Mouse (Mus musculus) CH12.LX (cell line): ENCODE data around the gene Dynlt1a.
"Not testable (repeated sequence)": the region's sequence is repeated elsewhere in the genome, so short reads cannot be mapped to it uniquely, and the experiment has no call there.

ENCODE experiments used
- CTCF ChIP-seq, 2 experiments: IDR thresholded peaks in 1 of 2; conservative IDR thresholded peaks in 1 of 2; 2 replicates each; pipeline ENCODE4 v1.5.1; 2011 to 2012; ENCODE audit warnings: low read depth in 2 of 2, low read length in 2 of 2, improper control_type of control experiment in 1 of 2, inconsistent platforms in 1 of 2, mild to moderate bottlenecking in 1 of 2, moderate library complexity in 1 of 2
- MXI1 ChIP-seq: IDR thresholded peaks from 2 replicates; pipeline ENCODE4 v1.6.1; 2011; ENCODE audit warnings: mild to moderate bottlenecking, low read depth, low read length, improper control_type of control experiment
- POLR2A ChIP-seq: IDR thresholded peaks from 2 replicates; pipeline ENCODE4 v1.6.1; 2011; ENCODE audit warnings: low read depth, mild to moderate bottlenecking, improper control_type of control experiment, low read length
- USF1 ChIP-seq: IDR thresholded peaks from 2 replicates; pipeline ENCODE4 v1.6.1; 2014; ENCODE audit warnings: low read depth, mild to moderate bottlenecking, inconsistent platforms, low read length, improper control_type of control experiment

GRCm38 (mm10) chr17:6256400-6257069, 60.8 kb downstream of the Dynlt1a start, which contains the start of gene Tmem181a:
- TF ChIP-seq CTCF (conservative IDR thresholded peaks at IDR 0.05 in 1 of 2, IDR thresholded peaks at IDR 0.05 in 1 of 2; ENCODE audit: low read depth in 2 of 2, low read length in 2 of 2); USF1; MXI1; POLR2A: not testable (repeated sequence)
